Mouse (Mus musculus): Measurements from ENCODE around the gene Ppfibp1.
A peak's percentile ranks its signal among the peaks of the same experiment; 100 is the strongest.
"Not testable (repeated sequence)": the region's sequence is repeated elsewhere in the genome, so short reads cannot be mapped to it uniquely, and the experiment has no call there.

Ppfibp1 gene

GRCm38 (mm10) chr6:146887958-146888659, at the start of gene Ppfibp1:
Gene Ppfibp1 (plus strand): TSS chr6:146888487.
- peak; percentile 99 for DNase-seq (ENCODE audit: inconsistent ontology term)

- no peak for DNase-seq (ENCODE audit: inconsistent ontology term)
Observed at GRCm38 (mm10) chr6:146838863-146839262, 49.4 kb upstream of the Ppfibp1 start.

GRCm38 (mm10) chr6:146844867-146845266, 43.4 kb upstream of the Ppfibp1 start:
- no peak for DNase-seq (ENCODE audit: inconsistent ontology term)

- no peak for DNase-seq (ENCODE audit: inconsistent ontology term)
Observed at GRCm38 (mm10) chr6:146845347-146845746, 42.9 kb upstream of the Ppfibp1 start.

GRCm38 (mm10) chr6:146845961-146846750, 42.1 kb upstream of the Ppfibp1 start:
- DNase-seq (ENCODE audit: inconsistent ontology term): peak; percentile 66

GRCm38 (mm10) chr6:146847402-146847801, 40.9 kb upstream of the Ppfibp1 start:
- DNase-seq (ENCODE audit: inconsistent ontology term): no peak

GRCm38 (mm10) chr6:146848281-146848680, 40.0 kb upstream of the Ppfibp1 start:
- peak; percentile 27 for DNase-seq (ENCODE audit: inconsistent ontology term)

- no peak for DNase-seq (ENCODE audit: inconsistent ontology term)
Observed at GRCm38 (mm10) chr6:146850050-146850449, 38.2 kb upstream of the Ppfibp1 start, which contains the start of gene Smco2. Gene Smco2 (plus strand): TSS chr6:146850104.

- no peak for DNase-seq (ENCODE audit: inconsistent ontology term)
Observed at GRCm38 (mm10) chr6:146851916-146852315, 36.4 kb upstream of the Ppfibp1 start.

GRCm38 (mm10) chr6:146852739-146853138, 35.5 kb upstream of the Ppfibp1 start:
- DNase-seq (ENCODE audit: inconsistent ontology term): no peak

GRCm38 (mm10) chr6:146855185-146855584, 33.1 kb upstream of the Ppfibp1 start:
- DNase-seq (ENCODE audit: inconsistent ontology term): no peak

GRCm38 (mm10) chr6:146857386-146857785, 30.9 kb upstream of the Ppfibp1 start:
- DNase-seq (ENCODE audit: inconsistent ontology term): no peak

GRCm38 (mm10) chr6:146863154-146863553, 25.1 kb upstream of the Ppfibp1 start:
- DNase-seq (ENCODE audit: inconsistent ontology term): no peak

- DNase-seq (ENCODE audit: inconsistent ontology term): not testable (repeated sequence)
Observed at GRCm38 (mm10) chr6:146864370-146864769, 23.9 kb upstream of the Ppfibp1 start.

- DNase-seq (ENCODE audit: inconsistent ontology term): no peak
Observed at GRCm38 (mm10) chr6:146865701-146866100, 22.6 kb upstream of the Ppfibp1 start.

GRCm38 (mm10) chr6:146871975-146872374, 16.3 kb upstream of the Ppfibp1 start:
- no peak for DNase-seq (ENCODE audit: inconsistent ontology term)

GRCm38 (mm10) chr6:146874415-146874814, 13.9 kb upstream of the Ppfibp1 start:
- DNase-seq (ENCODE audit: inconsistent ontology term): peak; percentile 52

- DNase-seq (ENCODE audit: inconsistent ontology term): no peak
Observed at GRCm38 (mm10) chr6:146876820-146877219, 11.5 kb upstream of the Ppfibp1 start.

GRCm38 (mm10) chr6:146877425-146878045, 10.8 kb upstream of the Ppfibp1 start:
- DNase-seq (ENCODE audit: inconsistent ontology term): no peak

GRCm38 (mm10) chr6:146878926-146879325, 9.4 kb upstream of the Ppfibp1 start:
- DNase-seq (ENCODE audit: inconsistent ontology term): no peak

- DNase-seq (ENCODE audit: inconsistent ontology term): no peak
Observed at GRCm38 (mm10) chr6:146879856-146880255, 8.4 kb upstream of the Ppfibp1 start.

- DNase-seq (ENCODE audit: inconsistent ontology term): no peak
Observed at GRCm38 (mm10) chr6:146880296-146880695, 8.0 kb upstream of the Ppfibp1 start.
